Mouse (Mus musculus) embryonic stem cell, embryonic (primary cell): Measurements from ENCODE around the gene Arhgap1.

Source experiments
- CTCF ChIA-PET, 4 experiments: fragments of 300-600 bp in 2 of 4; fragments of 350-600 bp in 2 of 4; sonication (Branson Sonifier 250); formaldehyde crosslinking; loops; one replicate each; lab custom pipeline; 2022; ENCODE audit warnings: inconsistent platforms in 2 of 4; lab: Charles Lee
- POLR2A ChIA-PET, 4 experiments: fragments of 300-600 bp in 2 of 4; fragments of 350-600 bp in 2 of 4; sonication (Branson Sonifier 250); formaldehyde crosslinking; loops; one replicate each; lab custom pipeline; 2022; ENCODE audit warnings: antibody characterized with exemption in 4 of 4, inconsistent platforms in 1 of 4; lab: Charles Lee

Arhgap1 gene

GRCm38 (mm10) chr2:91636727-91637338 lies 12.8 kb upstream of the Arhgap1 start:
- CTCF ChIA-PET, result interaction anchor here in 3 of 4 experiments (1.0 to 4.1 kb wide), 4 partner anchors 9 to 20 kb away, joined by 3 to 39 read pairs (median 12); partner anchors contain the start of genes Arhgap1 (in 1 of the 3) and Zfp408 (in 1 of the 3)
- POLR2A ChIA-PET, result interaction anchor here (0.6 to 10.6 kb wide), 32 partner anchors 7 to 569 kb away, joined by 3 to 108 read pairs (median 5); partner anchors contain the start of genes Arhgap1 (in 3 of the 4), Zfp408 (in 3 of the 4), Ambra1 (in 1 of the 4) and Arfgap2 (in 1 of the 4)

GRCm38 (mm10) chr2:91638931-91639330 lies 10.7 kb upstream of the Arhgap1 start:
- POLR2A ChIA-PET, result interaction anchor here in 2 of 4 experiments (0.7 to 8.7 kb wide), 7 partner anchors 8 to 91 kb away, joined by 3 to 108 read pairs (median 3); partner anchors contain the start of genes Ambra1 (in 1 of the 2), Arhgap1 (in 1 of the 2) and Zfp408 (in 1 of the 2)
- CTCF ChIA-PET, result interaction anchor here in 2 of 4 experiments (0.6 to 1.0 kb wide), 4 partner anchors 7 to 239 kb away, joined by 3 to 5 read pairs (median 3); no protein-coding TSS in a partner anchor

DNA sequence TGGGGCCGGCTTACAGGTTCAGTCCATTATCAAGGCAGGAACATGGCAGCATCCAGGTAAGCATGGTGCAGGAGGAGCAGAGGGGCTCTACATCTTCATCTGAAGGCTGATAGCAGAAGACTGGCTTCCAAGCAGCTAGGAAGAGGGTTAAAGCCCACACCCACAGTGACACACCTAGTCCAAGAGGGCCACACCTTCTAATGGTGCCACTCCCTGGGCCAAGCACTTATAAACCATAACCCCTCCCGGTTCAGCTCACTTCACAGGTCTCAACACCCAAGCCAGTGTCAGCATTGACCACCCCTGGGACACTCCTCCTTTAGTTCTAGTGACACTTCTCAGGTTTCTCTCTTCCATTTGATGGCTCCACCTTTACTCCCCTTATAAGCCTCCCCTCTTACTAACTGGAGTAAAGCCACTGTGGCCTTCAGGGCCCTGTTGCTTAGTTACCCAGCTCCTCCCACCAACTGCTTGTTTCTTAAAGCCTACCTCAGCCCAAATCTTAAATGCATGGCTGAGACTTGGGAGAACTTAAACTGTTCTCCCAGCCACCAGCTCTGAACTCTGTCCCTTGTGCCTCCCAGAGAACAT lies 6.7 kb upstream of the Arhgap1 start:
- ChIA-PET POLR2A (interaction anchor here (0.6 to 11.8 kb wide), 19 partner anchors 6 to 1064 kb away, joined by 3 to 108 read pairs (median 5); partner anchors contain the start of genes F2 (in 2 of the 4), Ambra1 (in 1 of the 4) and Mdk (in 1 of the 4)), CTCF (interaction anchor here in 1 of 4 experiments (2.1 kb wide), 1 partner anchor 13 kb away, joined by 10 read pairs; no protein-coding TSS in a partner anchor)

DNA sequence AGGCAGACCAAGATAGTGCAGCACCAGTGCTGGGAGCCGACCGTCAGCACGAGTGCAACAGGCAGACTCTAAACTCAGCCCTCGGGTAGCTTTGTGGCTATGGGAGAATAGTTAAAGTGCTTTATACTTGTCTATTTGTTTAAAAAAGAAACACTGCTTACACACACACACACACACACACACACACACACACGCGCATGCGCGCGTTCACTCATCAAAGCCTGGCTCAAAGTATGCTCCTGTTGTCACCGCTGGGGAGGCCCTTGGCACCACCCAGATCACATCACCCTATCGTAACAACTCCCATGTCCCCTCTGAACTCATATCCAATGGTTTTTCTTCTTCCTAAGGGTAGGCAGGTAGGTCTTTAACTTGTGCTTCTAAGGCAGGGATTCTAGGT lies 5.6 kb upstream of the Arhgap1 start:
- ChIA-PET POLR2A (interaction anchor here in 3 of 4 experiments (0.6 to 11.8 kb wide), 18 partner anchors 7 to 444 kb away, joined by 3 to 108 read pairs (median 4); partner anchors contain the start of genes F2 (in 2 of the 3), Atg13 (in 1 of the 3) and Harbi1 (in 1 of the 3)), CTCF (interaction anchor here in 2 of 4 experiments (0.6 to 1.0 kb wide), 4 partner anchors 8 to 893 kb away, joined by 3 to 21 read pairs (median 4); no protein-coding TSS in a partner anchor)

- ChIA-PET POLR2A (interaction anchor here in 3 of 4 experiments (0.6 to 11.8 kb wide), 10 partner anchors 8 to 388 kb away, joined by 3 to 108 read pairs (median 21); partner anchors contain the start of gene F2 (in 2 of the 3)), CTCF (interaction anchor here (0.7 to 6.3 kb wide), 10 partner anchors 9 to 65 kb away, joined by 3 to 39 read pairs (median 5); partner anchors contain the start of genes F2 (in 3 of the 4), Atg13 (in 1 of the 4) and Harbi1 (in 1 of the 4))
Observed at GRCm38 (mm10) chr2:91645354-91645753, 4.3 kb upstream of the Arhgap1 start.

GRCm38 (mm10) chr2:91645811-91646210 lies 3.8 kb upstream of the Arhgap1 start:
- POLR2A ChIA-PET, result interaction anchor here in 3 of 4 experiments (0.5 to 11.8 kb wide), 13 partner anchors 9 to 281 kb away, joined by 3 to 108 read pairs (median 8); partner anchors contain the start of genes F2 (in 3 of the 3), Chrm4 (in 1 of the 3) and Ckap5 (in 1 of the 3)

GRCm38 (mm10) chr2:91646733-91647132 lies 2.9 kb upstream of the Arhgap1 start:
- ChIA-PET POLR2A (interaction anchor here in 3 of 4 experiments (0.9 to 11.8 kb wide), 22 partner anchors 8 to 410 kb away, joined by 3 to 108 read pairs (median 4); partner anchors contain the start of genes F2 (in 3 of the 3), Ckap5 (in 2 of the 3), Arfgap2 (in 1 of the 3) and Ddb2 (in 1 of the 3)), CTCF (interaction anchor here (0.5 to 6.3 kb wide), 33 partner anchors 8 to 532 kb away, joined by 3 to 39 read pairs (median 4); partner anchors contain the start of genes F2 (in 3 of the 4), Atg13 (in 1 of the 4), Harbi1 (in 1 of the 4) and Madd (in 1 of the 4))

More at GRCm38 (mm10) chr2:91645811-91646210, 3.8 kb upstream of the Arhgap1 start:
- CTCF ChIA-PET, result interaction anchor here (0.6 to 6.3 kb wide), 20 partner anchors 7 to 531 kb away, joined by 3 to 39 read pairs (median 4); partner anchors contain the start of genes F2 (in 3 of the 4), Atg13 (in 1 of the 4), Harbi1 (in 1 of the 4) and Madd (in 1 of the 4)

DNA sequence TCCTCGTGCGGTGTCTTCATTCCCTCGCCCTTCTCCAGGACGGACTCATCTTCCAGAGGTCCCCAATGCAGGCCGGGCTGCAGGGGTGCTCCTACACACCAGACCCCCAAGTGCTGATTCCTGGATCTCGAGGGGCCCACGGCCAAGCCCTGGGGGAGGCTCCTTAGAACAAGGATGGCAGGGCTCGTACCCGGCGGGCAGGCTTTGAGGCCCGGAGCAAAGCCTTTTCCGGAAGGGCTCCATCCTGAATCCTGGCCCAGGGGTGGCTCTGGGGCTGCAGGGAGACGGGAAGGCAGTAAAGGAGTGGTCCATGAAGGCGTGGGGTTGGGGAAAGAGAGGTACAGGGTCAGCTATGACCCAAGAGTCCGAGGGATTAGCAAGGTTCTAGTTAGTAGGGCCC lies 508 bp upstream of the Arhgap1 start:
- ChIA-PET POLR2A (interaction anchor here in 3 of 4 experiments (0.5 to 11.8 kb wide), 17 partner anchors 10 to 535 kb away, joined by 3 to 108 read pairs (median 6); partner anchors contain the start of genes F2 (in 3 of the 3), Atg13 (in 2 of the 3), Harbi1 (in 2 of the 3) and Ambra1 (in 1 of the 3)), CTCF (interaction anchor here in 1 of 4 experiments (1.3 to 6.3 kb wide), 2 partner anchors 13 to 588 kb away, joined by 3 to 39 read pairs; partner anchors contain the start of gene F2)

GRCm38 (mm10) chr2:91650360-91650995 lies 818 bp downstream of the Arhgap1 start:
- CTCF ChIA-PET, result interaction anchor here in 2 of 4 experiments (0.7 to 6.3 kb wide), 5 partner anchors 10 to 589 kb away, joined by 3 to 39 read pairs (median 3); partner anchors contain the start of gene F2 (in 1 of the 2)
- POLR2A ChIA-PET, result interaction anchor here in 3 of 4 experiments (0.6 to 11.8 kb wide), 49 partner anchors 8 to 589 kb away, joined by 3 to 108 read pairs (median 4); partner anchors contain the start of genes F2 (in 3 of the 3), 1110051M20Rik (in 2 of the 3), Ambra1 (in 2 of the 3) and Atg13 (in 2 of the 3)

GRCm38 (mm10) chr2:91651458-91652258 lies 2.0 kb downstream of the Arhgap1 start:
- POLR2A ChIA-PET, result interaction anchor here in 3 of 4 experiments (0.6 to 11.4 kb wide), 11 partner anchors 14 to 212 kb away, joined by 3 to 108 read pairs (median 6); partner anchors contain the start of gene F2 (in 3 of the 3)
- CTCF ChIA-PET, result interaction anchor here in 2 of 4 experiments (0.5 to 6.3 kb wide), 2 partner anchors 15 to 41 kb away, joined by 3 to 39 read pairs; partner anchors contain the start of gene F2 (in 1 of the 2)

DNA sequence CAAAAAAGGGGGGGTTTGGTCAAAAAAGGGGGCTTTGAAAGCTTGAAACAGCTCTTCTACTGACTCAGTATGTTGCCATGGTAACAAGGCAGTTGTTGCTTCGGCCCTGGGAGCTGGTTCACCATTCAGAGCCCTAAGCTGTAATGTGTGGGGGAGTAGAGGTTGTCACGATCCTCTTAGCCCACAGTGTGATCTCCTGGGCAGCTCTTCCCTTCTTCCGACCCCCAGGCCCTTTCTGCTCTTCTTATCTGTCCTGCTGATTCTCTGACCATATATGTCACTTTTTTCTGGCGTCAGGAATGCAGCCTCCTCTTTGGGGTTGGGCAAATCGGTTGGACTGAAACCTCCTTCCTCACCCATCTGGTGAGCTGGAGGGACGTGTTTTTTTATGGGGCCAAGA lies 3.2 kb downstream of the Arhgap1 start:
- CTCF ChIA-PET, result interaction anchor here in 2 of 4 experiments (0.5 to 0.7 kb wide), 3 partner anchors 30 to 80 kb away, joined by 3 to 12 read pairs (median 5); no protein-coding TSS in a partner anchor
- POLR2A ChIA-PET, result interaction anchor here in 3 of 4 experiments (0.5 to 11.4 kb wide), 10 partner anchors 8 to 255 kb away, joined by 3 to 108 read pairs (median 4); partner anchors contain the start of genes F2 (in 2 of the 3) and Ambra1 (in 1 of the 3)

GRCm38 (mm10) chr2:91655388-91655787 lies 5.7 kb downstream of the Arhgap1 start:
- CTCF ChIA-PET, result interaction anchor here in 1 of 4 experiments (1.1 kb wide), 1 partner anchor 9 kb away, joined by 4 read pairs; no protein-coding TSS in a partner anchor
- POLR2A ChIA-PET, result interaction anchor here in 3 of 4 experiments (0.6 to 4.5 kb wide), 12 partner anchors 9 to 400 kb away, joined by 3 to 38 read pairs (median 8); partner anchors contain the start of genes F2 (in 2 of the 3), Ambra1 (in 1 of the 3), Atg13 (in 1 of the 3) and Harbi1 (in 1 of the 3)

DNA sequence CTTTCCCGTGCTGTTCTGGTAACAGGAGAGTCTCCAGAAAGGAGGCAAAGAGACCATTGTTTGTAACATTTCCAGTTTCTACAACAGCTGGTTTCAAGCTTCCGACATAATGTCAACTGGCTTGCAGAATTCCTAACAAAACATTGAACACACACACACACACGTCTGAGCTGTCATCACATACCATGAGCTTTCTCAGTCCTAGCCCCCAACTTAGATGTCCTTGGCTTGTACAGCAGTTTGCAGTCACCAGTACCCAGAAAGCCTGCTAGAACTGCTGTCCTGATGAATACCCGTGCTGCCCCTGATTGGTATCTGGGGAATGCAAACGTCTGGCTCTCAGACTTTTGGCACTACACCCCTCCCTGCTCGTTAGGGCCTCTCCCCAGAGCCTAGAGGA lies 6.2 kb downstream of the Arhgap1 start:
- ChIA-PET CTCF (interaction anchor here in 2 of 4 experiments (1.1 to 2.0 kb wide), 5 partner anchors 9 to 168 kb away, joined by 3 to 19 read pairs (median 4); no protein-coding TSS in a partner anchor), POLR2A (interaction anchor here in 2 of 4 experiments (0.6 to 4.5 kb wide), 17 partner anchors 9 to 419 kb away, joined by 3 to 38 read pairs (median 7); partner anchors contain the start of genes F2 (in 2 of the 2), Atg13 (in 1 of the 2), Ddb2 (in 1 of the 2) and Harbi1 (in 1 of the 2))

GRCm38 (mm10) chr2:91656774-91657173 lies 7.1 kb downstream of the Arhgap1 start:
- ChIA-PET POLR2A (interaction anchor here in 3 of 4 experiments (0.5 to 4.5 kb wide), 29 partner anchors 10 to 747 kb away, joined by 3 to 38 read pairs (median 5); partner anchors contain the start of genes Ambra1 (in 2 of the 3), Atg13 (in 2 of the 3), F2 (in 2 of the 3) and Harbi1 (in 2 of the 3)), CTCF (interaction anchor here (0.6 to 2.0 kb wide), 18 partner anchors 9 to 357 kb away, joined by 3 to 19 read pairs (median 4); partner anchors contain the start of gene F2 (in 1 of the 4))
